Mouse (Mus musculus) hindbrain, embryonic 10.5 days (tissue): ENCODE data around the gene Ric3. TPM values are rescaled to one million over a fixed set of nuclear protein-coding genes. Genes with fewer than 3 reads are reported as not detected.

Experiments used
- polyA plus RNA-seq: library from polyadenylated mRNA; unstranded; fragments of >200 nt; fragmentation: Nextera tagmentation; extraction: Ambion mirVana; gene quantifications from 2 replicates; pipeline ENCODE4 v1.2.1, GENCODE M21; 2016

Ric3 gene
- polyA plus RNA-seq, 1 experiment from 2014 or later: 17.3 TPM

Other genes with a start within 250 kb of the Ric3 start
- gene Olfr516, start 232.8 kb downstream of the Ric3 start, polyA plus RNA-seq: not detected in 2 replicates
- gene Olfr517, start 211.0 kb downstream of the Ric3 start, polyA plus RNA-seq: not detected in 2 replicates
- gene Olfr518, start 198.3 kb downstream of the Ric3 start, polyA plus RNA-seq: not detected in 2 replicates
- gene Olfr519, start 188.9 kb downstream of the Ric3 start, polyA plus RNA-seq: not detected in 2 replicates
- gene Nlrp10, start 153.2 kb downstream of the Ric3 start, polyA plus RNA-seq: 0.15 TPM in 1 of 2 replicates, not detected in the other
- gene Eif3f, start 148.9 kb downstream of the Ric3 start, polyA plus RNA-seq: 77.2 and 84.5 TPM in 2 replicates
- 5.7 and 11.0 TPM in 2 replicates for gene Tub, start 133.0 kb downstream of the Ric3 start, polyA plus RNA-seq
- 26.1 and 37.6 TPM in 2 replicates for gene Lmo1, start 91.9 kb upstream of the Ric3 start, polyA plus RNA-seq